Mouse (Mus musculus): ENCODE measurements around the gene Nfatc2.

GRCm38 (mm10) chr2:168429598-168429997 lies 171.9 kb downstream of the Nfatc2 start:
- no peak for TF ChIP-seq EP300 (IDR thresholded peaks at IDR 0.05; ENCODE audit: insufficient read depth, low read depth, low read length)
- no peak for TF ChIP-seq CTCF (IDR thresholded peaks at IDR 0.05; ENCODE audit: low read depth, low read length)
- no peak for TF ChIP-seq POLR2A (IDR thresholded peaks at IDR 0.05; ENCODE audit: insufficient read depth, low read length)

All from ES-Bruce4 (cell line).